Mouse (Mus musculus): ENCODE data around the gene Zcchc24. TPM values are rescaled to one million over a fixed set of nuclear protein-coding genes. Genes with fewer than 3 reads are reported as not detected.

Zcchc24 gene
- 98.8 and 137 TPM in 2 replicates for polyA plus RNA-seq (2012; rRNA removed; ENCODE audit: low replicate concordance)

DNA sequence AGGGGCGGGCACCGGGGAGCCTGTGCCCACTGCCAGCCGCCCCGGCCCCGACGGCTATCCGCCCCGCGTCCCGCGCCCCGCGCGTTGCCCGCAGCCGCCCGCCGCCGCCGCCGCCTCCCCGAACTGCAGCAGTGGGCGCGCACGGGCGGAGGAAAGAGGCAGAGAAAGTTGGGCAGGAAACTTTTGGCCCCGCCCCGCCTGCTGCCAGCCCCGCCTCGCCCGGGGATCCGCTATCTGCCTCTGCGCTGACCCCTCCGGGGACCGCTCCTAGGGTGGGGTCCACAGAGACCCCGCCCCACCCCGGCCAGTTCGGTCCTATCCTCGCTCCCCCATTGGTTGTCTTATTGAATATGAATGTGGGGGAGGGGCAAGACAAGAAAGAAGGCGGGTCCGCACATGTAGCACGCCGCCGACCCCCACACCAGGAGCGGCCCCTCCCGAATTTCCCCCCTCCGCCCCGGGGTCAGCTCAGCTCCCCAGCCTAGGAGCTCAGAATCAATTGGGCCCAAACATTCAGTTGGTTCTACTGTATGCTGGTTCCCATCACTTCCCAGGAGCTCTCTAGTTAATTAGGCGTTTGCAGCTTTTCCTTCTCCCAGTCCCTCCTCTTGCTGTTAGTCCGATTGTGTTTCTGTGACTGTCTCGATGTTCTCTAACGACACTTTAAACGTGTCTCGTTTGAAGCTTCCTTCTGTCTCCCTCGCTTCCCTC is at the start of gene Zcchc24:
TSS of gene Zcchc24 (minus strand) at position 125 of the 711 bp plus-strand sequence.

DNA sequence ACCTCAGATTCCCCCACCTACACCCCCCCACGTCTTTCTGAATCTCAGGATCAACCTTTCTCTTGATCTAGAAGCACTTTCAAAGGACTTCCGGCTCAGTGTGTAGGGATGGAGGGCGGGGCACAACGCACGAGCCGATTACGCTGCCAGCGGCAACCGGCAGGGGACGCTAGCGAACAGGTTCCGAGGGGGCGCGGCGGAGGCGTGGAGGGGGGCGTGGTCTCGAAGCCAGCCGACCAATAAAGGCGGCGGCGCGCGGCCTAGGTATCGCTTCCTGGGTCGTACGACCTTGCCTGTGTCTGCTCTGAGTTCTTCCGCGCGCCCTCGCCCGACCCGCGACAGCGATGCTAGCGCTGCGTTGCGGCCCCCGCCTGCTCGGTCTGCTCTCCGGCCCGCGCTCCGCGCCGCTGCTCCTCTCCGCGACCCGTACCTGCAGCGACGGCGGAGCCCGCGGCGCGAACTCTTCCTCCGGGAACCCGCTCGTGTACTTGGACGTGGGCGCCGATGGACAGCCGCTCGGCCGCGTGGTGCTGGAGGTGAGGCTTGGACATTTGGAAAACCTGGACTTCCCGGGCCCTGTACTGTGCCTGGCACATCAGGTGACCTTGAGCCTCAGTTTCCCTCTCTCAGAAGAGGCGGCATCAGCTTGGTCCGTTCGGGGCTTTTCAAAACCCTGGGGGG is 74.8 kb downstream of the Zcchc24 start, which contains the start of gene Ppif:
TSS of gene Ppif (plus strand) at position 267 of the 681 bp plus-strand sequence.

Other genes with a start within 250 kb of the Zcchc24 start
- 46.3 and 54.7 TPM in 2 replicates for gene Ppif, start 74.9 kb downstream of the Zcchc24 start, polyA plus RNA-seq (2012; rRNA removed; ENCODE audit: low replicate concordance)
- gene Anxa11, start 73.1 kb upstream of the Zcchc24 start, polyA plus RNA-seq (2012; rRNA removed; ENCODE audit: low replicate concordance): 75.0 and 121 TPM in 2 replicates
- gene Plac9a, start 134.1 kb upstream of the Zcchc24 start, polyA plus RNA-seq (2012; rRNA removed; ENCODE audit: low replicate concordance): 8.3 and 11.2 TPM in 2 replicates
- 9.6 and 10.5 TPM in 2 replicates for gene Tmem254a, start 158.6 kb upstream of the Zcchc24 start, polyA plus RNA-seq (2012; rRNA removed; ENCODE audit: low replicate concordance)
- gene Cphx1, start 169.3 kb upstream of the Zcchc24 start, polyA plus RNA-seq (2012; rRNA removed; ENCODE audit: low replicate concordance): not detected in 2 replicates
- gene Duxbl1, start 209.5 kb upstream of the Zcchc24 start, polyA plus RNA-seq (2012; rRNA removed; ENCODE audit: low replicate concordance): 0.50 and 2.1 TPM in 2 replicates